Mouse (Mus musculus) ovary, postnatal 10 days (tissue): ENCODE results near the gene Pcsk1n.
A peak's percentile ranks its signal among the peaks of the same experiment; 100 is the strongest.
"Not testable (repeated sequence)": the region's sequence is repeated elsewhere in the genome, so short reads cannot be mapped to it uniquely, and the experiment has no call there.

Source experiments
- DNase-seq: peaks from one replicate; pipeline ENCODE4 v3.0.0; 2022; ENCODE audit warnings: low spot score

Gene Pcsk1n

DNA sequence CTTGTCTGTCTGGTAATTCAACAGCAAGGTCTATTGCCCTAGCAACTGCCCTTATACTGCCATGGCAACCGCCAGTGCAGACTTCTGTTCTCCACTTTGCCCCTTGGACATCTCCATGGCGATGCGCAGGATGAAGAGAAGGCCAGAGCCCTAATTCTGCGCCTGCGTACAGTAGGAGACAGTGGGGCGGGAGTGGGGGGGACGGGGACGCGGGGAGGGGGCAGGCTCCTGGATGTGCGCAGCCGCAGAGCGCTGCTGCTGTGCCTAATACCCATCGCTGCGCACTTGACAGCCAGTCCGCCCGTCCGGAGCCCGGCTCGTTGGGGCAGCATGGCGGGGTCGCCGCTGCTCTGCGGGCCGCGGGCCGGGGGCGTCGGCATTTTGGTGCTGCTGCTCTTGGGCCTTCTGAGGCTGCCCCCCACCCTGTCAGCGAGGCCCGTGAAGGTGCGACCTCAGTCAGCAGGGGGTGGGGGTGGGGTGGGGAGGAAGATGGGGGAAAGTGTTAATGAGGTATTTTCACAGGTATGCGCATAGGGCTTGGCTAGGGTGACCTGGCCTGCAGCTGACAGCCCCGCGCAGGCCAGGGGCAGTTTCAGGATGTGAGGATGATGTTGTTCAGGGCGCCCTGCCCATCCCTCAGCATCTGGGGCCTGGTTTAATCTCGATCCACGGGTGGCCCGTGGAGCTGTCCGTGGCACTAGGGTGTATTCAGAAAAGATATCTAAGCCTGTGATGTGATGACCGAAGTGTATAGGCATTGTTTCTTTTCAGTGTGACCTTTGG is at the start of gene Pcsk1n:
Gene Pcsk1n, plus strand, starts transcription at position 222 of the 783 bp plus-strand sequence.
- no peak for DNase-seq

DNA sequence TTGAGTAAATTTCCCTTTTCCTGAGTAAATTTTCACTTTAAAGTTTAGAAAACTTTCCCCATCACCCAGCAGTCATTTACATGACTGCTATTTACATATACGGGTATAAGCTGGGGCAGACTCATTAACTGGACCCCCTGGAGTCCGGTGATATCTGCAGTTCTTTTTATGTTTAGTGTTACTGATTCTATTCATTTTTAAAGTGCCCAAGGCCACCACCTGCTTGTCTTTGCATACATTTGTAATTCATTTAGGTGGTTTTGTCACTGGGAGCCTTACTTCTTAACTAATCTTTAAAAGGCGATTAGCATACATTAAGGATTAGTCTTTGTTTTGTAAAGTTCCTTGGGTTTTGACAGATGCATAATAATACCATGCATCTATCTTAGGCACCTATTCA is 49.8 kb upstream of the Pcsk1n start:
- DNase-seq: no peak

DNA sequence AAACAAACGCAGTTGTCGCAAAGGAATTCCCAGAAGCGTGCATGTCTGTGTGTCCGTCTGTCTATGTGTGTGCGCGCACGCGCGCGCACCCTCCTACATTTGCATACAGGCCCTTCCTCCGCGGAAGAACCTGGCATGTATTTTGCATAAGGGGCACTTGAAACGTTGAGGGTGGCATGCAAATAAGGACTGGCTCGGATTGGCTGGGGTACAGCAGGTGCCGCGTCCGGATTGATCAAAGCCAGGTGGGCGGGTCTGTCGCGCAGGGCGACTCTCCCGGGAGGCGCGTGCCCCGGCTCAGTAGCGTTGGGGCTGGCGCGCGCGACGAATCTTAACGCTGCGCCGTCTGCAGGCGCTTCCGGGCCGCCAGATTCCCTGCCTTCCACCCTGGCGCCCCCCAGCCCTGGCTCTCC is 41.6 kb upstream of the Pcsk1n start, which contains the start of gene Pim2:
Gene Pim2, plus strand, starts transcription at position 256 of the 413 bp plus-strand sequence.
- no peak for DNase-seq

DNA sequence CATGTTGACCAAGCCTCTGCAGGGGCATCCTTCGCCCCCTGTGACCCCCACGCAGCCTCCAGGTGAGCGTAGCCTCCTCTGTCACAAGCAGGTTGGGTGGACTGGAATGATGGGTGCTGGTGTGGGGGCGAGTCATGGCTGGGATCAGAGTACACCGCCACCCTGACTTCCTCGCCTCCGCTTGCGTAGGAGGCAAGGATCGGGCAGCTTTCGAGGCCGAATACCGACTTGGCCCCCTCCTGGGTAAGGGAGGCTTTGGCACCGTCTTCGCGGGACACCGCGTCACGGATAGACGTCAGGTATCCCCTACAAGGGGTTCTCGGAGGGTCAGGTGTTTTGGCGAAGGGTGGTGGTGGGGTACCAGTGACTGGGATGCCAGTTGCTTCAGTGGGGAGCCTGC is 41.1 kb upstream of the Pcsk1n start:
- DNase-seq: no peak

DNA sequence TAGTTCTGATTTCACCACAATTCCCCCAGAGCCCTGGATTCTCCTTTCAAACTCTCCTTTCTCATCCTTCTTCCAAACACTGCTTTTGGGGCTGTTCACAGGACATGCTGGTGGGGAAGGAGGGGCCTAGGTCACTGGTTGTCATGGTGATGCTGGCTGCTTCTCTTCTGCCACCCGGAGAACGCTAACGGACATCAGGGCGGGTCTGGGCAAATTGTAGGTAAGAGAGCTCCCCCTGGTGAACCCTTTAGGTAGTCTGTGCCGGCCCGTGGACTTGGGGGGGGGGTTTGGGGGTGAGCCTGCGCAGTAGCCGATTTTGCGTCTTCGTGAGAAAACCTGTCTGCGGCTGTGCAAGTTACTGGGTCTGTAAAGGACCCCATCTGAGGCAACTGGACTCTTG is 39.8 kb upstream of the Pcsk1n start:
- DNase-seq: no peak

DNA sequence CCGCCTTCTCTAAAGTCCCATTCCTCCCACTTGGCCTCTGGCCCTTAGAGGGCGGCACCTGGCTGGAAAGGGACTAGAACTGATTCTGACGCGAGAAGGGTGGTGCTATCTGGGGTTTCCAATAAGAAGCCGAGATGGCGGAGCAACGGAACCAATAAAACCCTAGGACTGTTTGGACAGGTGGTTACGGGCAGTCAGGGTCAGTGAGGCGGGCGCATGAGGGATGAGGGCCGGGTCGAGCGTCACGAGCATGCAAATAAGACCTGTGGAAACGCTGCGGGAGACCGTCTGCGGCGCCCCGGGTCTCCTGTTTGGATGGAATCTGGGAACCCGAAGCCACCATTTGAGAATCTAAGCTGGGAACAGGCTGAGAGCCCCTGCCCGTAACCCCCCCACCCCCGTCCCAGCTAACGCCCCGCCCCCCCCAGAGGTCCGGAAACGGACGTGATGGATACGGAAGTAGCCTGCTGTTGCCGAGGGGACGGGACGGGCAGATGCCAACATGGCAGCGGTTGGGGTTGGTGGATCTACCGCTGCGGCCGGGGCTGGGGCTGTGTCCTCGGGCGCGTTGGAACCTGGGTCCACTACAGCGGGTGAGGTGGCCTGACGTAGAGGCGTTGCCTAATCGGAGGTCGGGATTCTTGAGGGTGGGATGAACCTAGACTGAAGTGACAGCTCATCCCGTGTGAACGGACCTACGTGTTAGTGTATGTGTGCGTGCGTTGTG is 35.6 kb upstream of the Pcsk1n start, which contains the start of gene Slc35a2:
Gene Slc35a2, plus strand, starts transcription at position 188 of the 727 bp plus-strand sequence.
- DNase-seq: peak; percentile 44

DNA sequence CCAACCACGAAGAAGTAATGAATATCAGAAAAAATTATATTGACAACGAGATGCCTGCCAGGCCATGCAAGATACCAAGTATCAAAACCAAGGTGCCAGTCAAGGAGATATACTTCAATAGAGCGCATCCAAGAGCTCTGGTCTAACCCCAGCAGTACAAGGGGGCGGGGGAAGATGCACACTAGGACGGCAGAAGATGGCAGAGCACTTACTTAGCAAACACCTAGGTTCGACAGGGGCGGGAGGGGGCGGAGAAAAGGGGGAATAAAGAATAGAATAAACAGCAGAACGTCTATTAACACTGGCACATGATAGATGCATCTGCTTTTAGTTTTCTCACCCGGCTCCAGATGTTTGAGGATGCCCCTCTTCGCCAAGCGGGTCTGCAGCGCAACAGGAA is 21.4 kb upstream of the Pcsk1n start:
- DNase-seq: no peak

DNA sequence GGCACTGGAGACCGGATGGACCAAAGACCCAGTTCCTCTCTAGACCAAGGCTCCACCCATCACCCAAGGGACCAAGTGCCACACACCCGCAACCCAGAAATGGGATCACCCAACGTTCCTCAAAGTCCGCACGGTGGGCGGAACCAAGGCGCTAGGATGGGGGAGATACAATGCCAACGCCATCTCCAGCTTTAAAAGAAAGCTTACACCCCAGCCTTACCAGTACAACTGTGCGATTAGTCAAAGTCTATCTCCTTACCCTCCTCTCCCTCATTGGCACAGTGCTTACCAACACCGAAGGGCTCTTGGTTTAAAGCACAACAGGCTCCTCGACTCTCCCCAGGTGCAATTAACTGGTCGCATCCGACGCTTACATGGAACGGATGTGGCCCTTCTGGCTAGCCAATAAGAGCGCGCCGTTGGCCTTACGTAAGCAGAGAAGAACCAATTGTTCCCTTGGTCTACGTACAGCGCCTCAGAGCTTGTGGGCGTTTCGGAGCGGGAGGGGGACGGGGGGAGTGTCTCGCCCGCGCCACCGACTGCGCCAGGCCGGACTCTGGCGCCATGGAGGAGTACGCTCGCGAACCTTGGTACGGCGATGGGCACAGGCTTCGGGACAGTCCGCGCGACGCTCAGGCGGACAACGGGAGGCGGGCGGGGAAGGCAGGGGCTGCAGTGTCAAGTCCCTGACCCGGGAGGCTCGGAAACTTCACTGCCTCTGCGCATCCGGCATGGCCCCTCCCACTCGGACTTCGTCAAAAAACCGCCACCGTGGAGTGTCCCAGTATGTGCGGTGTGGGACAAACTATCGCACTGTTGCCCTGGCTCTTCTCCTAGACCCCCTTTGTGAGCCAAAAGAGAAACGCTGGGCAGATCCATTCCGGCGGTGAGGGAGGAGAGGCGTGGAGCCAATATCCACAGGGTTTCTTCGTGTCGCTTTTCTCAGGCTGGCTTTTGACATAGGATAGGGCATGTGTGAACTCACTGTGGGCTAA is 20.4 kb upstream of the Pcsk1n start, which contains the start of the genes Pqbp1 and Timm17b:
Gene Pqbp1, minus strand, starts transcription at position 390 of the 995 bp plus-strand sequence.
Gene Timm17b, plus strand, starts transcription at position 478 of the 995 bp plus-strand sequence.
- DNase-seq: peak; percentile 54

DNA sequence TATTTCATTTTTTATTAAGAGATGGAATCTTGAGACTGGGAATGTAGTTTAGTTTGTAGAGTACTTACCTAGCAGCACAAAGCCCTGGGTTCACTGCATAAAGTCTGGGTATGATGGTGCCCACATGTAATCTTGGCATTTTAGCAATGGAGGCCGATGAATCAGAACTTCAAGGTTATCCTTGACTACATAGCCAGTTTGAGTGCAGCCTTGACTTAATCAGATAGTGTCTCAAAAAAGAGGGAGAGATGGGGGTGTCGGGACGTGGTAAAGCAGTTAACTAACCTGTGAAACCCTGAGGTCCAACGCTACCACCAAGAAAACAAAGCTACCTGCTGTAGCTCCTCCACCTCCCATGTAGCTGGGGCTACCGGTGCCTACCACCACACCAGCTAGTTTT is 15.2 kb upstream of the Pcsk1n start:
- no peak for DNase-seq

DNA sequence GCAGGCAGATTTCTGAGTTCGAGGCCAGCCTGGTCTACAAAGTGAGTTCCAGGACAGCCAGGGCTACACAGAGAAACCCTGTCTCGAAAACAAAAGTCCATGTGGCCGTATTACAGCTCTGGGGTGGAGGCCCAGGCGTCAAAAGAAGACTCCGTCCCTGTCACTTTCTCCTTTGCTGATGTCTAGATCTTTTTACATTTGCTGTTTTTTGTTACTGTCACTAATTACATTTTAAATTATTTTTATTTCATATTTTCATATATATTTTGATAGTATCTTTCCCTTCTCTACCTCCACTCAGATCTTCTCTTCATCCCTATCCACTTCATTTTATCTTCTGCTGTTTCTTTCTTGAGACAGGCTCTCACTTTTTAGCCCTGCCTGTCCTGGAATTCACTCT is 11.9 kb upstream of the Pcsk1n start, which contains the start of gene Gm10491:
Gene Gm10491, minus strand, starts transcription at position 101 of the 400 bp plus-strand sequence.
- DNase-seq: no peak

DNA sequence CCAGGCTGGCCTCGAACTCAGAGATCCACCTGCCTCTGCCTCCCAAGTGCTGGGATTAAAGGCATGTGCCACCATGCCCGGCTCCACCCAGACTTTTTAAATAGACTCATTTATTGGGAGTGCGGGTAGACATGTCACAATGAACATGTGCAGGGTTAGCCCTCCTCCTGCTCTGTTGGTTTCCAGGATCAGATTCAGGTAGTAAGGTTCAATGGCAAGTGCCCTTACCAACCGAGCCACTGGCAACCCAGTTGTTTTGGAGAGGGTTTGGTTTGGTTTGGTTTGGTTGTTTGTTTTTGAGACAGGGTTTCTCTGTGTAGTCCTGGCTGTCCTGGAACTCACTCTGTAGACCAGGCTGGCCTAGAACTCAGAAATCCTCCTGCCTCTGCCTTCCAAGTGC is 10.4 kb upstream of the Pcsk1n start, which contains the start of gene Gm10490:
Gene Gm10490, plus strand, starts transcription at position 301 of the 400 bp plus-strand sequence.
- DNase-seq: not testable (repeated sequence)

DNA sequence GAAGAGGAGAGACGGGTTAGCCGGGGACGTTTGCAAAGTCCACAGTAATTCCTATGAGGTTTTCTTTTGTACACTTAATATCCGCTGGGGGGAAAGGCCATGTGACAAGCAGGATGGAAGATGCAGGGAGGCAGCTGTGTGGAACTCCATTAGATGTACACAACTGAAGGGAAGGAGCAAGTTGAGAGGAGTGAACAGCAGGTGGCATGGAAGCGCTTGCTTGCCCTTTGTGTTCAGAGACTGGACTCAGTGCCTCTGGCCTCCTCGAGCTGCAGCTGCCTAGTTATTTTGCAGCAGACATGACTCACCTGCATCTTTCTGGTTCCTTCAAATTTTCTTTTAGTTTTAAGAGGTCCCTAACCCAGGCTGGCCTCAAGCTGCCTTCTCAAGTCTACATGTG is 9.1 kb upstream of the Pcsk1n start:
- DNase-seq: no peak

DNA sequence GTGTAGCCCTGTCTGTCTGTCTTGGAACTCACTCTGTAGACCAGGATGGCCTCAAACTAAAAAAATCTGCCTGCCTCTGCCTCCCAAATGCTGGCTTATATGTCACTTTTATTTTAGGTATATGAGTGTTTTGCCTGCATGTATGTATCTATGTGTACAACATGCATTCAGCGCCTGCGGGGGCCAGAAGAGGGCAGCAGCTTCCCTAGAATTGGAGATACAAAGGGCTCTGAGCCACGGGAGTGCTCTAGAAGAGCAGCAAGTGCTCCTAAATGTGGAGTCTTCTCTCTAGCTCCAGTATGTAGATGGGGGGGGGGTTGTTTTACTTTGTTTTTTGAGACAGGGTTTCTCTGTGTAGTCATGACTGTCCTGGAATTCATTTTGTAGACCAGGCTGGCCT is 4.0 kb upstream of the Pcsk1n start:
- DNase-seq: not testable (repeated sequence)

DNA sequence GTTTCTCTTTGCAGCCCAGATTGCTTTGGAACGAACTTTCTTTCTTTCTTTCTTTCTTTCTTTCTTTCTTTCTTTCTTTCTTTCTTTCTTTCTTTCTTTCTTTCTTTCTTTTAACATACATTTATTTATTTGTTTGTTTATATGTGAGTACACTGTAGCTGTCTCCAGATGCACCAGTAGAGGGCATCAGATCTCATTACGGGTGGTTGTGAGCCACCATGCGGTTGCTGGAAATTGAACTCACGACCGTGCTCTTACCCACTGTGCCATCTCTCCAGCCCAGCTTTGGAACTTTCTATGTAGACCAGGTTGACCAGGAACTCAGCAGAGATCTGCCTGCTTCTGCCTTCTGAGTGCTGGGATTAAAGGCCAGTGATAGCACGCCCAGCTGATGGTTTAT is 1.7 kb upstream of the Pcsk1n start:
- not testable (repeated sequence) for DNase-seq

DNA sequence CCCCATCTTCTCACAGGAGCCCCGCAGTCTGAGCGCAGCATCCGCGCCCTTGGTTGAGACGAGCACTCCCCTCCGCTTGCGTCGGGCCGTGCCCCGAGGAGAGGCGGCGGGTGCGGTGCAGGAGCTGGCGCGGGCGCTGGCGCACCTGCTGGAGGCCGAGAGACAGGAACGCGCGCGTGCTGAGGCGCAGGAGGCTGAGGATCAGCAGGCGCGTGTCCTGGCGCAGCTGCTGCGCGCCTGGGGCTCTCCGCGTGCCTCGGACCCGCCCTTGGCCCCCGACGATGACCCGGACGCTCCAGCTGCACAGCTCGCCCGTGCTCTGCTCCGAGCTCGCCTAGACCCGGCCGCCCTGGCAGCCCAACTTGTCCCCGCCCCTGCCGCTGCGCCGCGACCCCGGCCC is 2.4 kb downstream of the Pcsk1n start:
- DNase-seq: no peak

DNA sequence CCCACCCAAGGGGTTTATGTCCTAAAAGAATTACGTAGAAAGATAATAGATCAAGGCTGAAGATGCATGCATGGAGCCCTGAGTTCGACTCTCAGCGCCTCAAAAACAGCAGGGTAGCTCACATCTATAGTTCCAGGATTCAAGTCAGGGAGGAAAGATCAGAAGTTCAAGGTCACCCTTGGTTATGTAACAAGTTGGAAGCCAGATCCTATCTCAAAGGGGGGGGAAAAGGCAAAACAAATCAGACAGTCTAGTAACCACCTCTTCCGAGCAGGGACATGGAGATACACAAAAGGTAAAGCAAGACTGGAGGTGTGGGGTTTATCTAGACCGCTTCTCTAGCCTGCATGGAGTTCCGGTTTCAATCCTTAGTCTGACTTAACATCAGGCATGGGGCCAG is 6.6 kb downstream of the Pcsk1n start:
- no peak for DNase-seq

DNA sequence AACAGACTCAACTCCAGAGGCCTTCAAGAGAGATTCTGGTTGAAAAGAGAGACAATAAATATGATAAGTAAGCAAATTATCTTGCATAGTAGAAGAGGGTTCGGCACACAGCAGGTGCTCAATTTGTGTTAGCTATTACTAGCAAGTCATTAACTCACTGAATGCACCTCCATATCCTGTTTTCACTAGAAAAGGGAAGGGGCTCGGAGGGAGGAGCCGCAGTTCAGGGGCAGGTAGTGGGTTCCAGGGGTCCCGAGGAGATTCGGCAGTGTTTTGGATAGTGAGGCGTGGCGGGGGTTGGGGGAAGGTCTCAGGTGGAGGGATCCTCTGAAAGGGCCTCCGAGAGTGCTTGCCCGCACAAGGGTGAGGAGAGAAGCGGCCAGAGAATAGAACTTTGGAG is 7.5 kb downstream of the Pcsk1n start:
- no peak for DNase-seq

DNA sequence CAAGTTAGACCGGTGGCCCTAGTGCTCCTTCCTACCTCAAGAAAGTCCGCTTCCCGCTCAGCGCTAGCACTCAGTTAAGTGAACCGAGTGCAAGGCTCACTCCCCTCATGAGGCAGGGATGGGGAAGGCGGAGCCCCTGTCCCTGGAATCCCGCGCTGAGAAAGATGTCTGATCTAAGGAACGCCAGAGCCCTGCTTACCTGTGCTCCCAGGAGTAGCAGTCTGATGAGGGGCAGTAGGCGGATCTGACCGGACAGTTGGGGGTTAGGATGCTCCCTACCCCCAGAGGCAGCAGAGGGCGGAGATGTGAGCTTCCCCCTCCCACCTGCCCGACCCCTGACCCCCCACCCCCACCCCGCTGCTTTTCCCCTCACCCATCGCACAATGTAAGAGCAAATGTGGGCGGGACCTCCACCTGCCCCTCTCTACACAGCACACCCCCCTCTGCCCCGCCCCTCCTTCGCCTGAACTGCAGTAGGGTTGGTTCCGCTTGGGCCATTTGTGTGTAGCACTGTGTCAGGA is 8.7 kb downstream of the Pcsk1n start, which contains the start of gene Eras:
Gene Eras, minus strand, starts transcription at position 338 of the 521 bp plus-strand sequence.
- no peak for DNase-seq

DNA sequence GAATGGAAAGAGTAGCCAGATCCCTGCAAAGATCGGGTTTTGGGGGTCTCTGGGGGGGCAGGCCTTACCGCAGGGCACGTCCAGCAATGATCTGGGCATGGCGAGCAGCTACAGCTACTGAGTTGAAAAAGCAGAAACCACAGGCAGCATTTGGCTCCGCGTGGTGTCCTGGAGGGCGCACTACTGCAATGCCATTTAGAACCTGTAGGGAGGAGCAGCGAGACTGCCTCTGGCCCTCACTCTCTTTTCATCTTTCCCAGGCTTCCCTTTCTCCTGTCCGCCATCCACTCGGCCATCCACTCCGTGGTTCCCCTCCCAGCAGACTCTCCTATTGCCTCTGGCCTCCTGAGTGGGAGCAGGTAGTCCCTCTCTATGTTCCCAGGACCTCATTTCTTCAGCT is 17.3 kb downstream of the Pcsk1n start:
- DNase-seq: no peak

DNA sequence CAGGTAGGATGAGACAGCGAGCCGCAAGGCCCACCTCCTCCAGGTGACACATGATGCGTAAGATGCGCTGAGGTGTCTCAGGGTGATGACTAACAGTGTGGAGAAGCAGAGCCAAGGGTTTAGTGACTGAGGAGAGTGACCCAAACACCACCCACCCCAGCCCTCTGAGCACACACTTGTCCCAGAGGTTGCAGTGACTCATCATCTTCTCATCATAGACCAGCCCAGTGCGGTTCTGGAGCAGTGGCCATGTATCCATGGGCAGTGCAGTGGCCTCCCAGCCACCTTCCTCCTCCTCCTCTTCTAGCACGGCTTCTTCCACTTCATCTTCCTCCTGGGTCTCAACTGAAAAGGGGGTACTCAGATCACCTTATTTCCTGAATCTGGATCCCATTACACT is 18.0 kb downstream of the Pcsk1n start:
- DNase-seq: no peak

DNA sequence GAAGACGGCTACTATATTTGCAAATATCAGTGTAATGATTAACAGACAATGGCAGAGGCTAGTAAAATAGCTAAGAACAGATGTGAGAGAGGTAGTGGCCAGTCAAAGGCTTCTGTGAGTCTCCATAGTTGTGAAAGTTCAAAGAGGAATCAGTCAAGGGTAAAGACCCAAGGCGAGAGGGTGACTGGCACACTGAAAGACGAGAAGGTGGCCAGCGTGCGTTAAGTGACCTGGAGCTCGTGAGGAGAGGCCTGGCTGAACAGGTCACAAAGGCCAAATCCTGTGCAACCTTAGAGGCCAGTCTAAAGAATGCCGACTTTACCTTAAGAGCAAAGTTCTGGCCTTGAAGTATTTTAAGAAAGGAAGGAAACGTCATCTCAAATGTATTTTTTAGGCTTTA is 26.0 kb downstream of the Pcsk1n start:
- DNase-seq: no peak
